Mouse (Mus musculus): Measurements from ENCODE around the gene Olfr1513. TPM values are rescaled to one million over a fixed set of nuclear protein-coding genes. Genes with fewer than 3 reads are reported as not detected.
A peak's percentile ranks its signal among the peaks of the same experiment; 100 is the strongest.
"Not testable (repeated sequence)": the region's sequence is repeated elsewhere in the genome, so short reads cannot be mapped to it uniquely, and the experiment has no call there.

Gene Olfr1513
- polyA plus RNA-seq, 1 experiment from 2014 or later, result not detected

DNA sequence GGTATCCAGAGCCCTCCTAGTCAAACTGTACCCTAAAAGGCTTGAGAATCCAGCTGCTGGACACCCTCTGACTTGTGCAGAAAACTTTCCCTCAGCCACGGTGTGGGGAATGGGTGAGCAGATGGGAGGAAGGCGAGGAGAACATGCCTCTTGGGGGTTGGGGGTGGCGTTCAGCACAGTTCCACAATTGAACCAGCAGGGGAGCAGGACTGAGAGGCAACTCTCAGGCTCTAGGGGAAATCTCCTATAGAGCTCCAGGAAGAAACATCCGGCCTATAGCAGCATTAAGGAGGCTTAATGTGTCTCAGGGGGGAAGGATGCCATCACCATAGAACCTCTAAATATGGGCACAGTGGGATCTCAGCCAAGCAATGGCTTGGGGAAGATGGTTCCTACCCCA lies 30.3 kb downstream of the Olfr1513 start:
- H3K9me3 ChIP-seq, result no peaks in the 10 kb centered on the region
- peak overlapping the region; percentile 75 for H3K4me2 ChIP-seq
- H3K9ac ChIP-seq, result peak overlapping the region; percentile 1; the same call in 1 of the 2 replicates
- 0 out of 2 replicates have a peak, but pooled peaks have one; percentile 16 for ATAC-seq (ENCODE audit: low FRiP score)
- 2% methylated on average over 4 of the region's 4 CpGs for WGBS
- 0 out of 2 replicates have a peak, but pooled peaks cover 4% of the 10 kb centered on the region for H3K36me3 ChIP-seq (replicated peaks)
- H3K4me1 ChIP-seq, result peaks cover 41% of the 10 kb centered on the region
- H3K27me3 ChIP-seq, result no peaks in the 10 kb centered on the region
- H3K27ac ChIP-seq, result 0 out of 2 replicates have a peak overlapping the region, but pooled peaks have one; percentile 36
- H3K4me3 ChIP-seq (replicated peaks), result peak overlapping the region; percentile 64

DNA sequence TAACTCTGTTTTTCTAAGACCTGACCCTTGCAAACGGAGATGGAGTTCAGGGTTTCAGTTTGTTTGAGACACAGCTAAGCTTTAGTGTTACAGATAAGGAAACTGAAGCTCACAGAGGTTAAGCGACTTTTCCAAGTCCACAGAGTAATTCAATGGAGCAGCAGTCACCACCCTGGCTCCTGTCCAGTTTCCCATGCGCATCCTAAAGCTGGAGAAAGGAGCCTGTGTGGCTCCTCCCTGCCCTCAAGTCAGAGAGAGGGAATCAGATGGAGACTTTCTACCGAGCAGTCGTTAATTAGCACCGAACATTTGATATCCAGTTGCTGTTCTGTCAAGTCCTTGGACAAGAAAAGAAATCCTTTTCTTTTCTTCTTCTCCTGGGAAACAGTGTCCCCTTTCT lies 36.8 kb downstream of the Olfr1513 start:
- H3K4me2 ChIP-seq, result no peak overlapping the region
- WGBS, result 65% methylated on average over 6 of the region's 6 CpGs
- H3K9ac ChIP-seq, result no peak overlapping the region
- H3K4me1 ChIP-seq, result peaks cover 22% of the 10 kb centered on the region
- no peaks in the 10 kb centered on the region for H3K9me3 ChIP-seq
- no peaks in the 10 kb centered on the region for H3K27me3 ChIP-seq
- peak overlapping the region; percentile 62 for H3K27ac ChIP-seq
- peaks cover 10% of the 10 kb centered on the region; the same call in 1 of the 2 replicates for H3K36me3 ChIP-seq (replicated peaks)
- H3K4me3 ChIP-seq (replicated peaks), result no peak overlapping the region
- ATAC-seq (ENCODE audit: low FRiP score), result no peak

DNA sequence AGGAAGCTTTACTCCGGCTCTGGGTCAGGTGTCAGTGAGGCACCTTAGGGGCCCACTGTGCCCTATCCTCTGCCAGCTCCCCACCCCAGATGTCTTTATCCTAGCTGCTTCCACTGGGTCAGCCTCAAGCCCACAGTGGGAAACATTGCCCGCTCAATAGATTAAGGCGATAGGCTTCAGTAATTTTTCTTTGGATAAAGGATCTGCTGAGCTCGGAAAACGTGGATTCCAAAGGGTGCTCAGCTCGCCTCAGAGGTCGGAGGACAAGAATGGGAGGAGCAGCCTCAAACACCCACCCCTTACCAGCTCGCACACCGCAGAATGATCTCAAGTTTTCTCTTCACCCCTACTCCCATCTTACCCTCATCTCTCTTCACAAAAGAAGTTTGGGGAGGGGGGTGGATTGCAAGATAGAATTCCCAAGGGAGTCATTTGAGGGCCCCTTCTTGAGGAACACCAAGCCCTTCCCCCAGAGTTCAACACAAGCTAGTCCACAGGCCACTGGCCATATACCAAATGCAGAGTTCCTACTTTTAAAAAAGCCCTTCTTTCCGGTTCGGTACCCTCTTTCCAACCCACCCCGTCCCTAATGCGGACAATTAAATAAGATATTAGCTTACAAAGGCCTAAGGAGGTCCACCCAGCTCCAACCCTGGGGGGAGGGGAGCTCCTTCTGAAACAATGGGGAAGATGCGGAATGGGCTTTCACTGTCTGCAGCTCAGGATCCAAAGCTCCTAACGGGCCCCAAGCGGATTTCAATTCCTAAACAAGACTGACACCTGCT lies 39.6 kb downstream of the Olfr1513 start:
- ATAC-seq (ENCODE audit: low FRiP score), result peak; percentile 81
- H3K4me1 ChIP-seq, result peaks cover 50% of the 10 kb centered on the region
- no peaks in the 10 kb centered on the region for H3K27me3 ChIP-seq
- WGBS, result 3% methylated on average over 16 of the region's 16 CpGs
- peak overlapping the region; percentile 93 for H3K27ac ChIP-seq
- H3K36me3 ChIP-seq (replicated peaks), result peaks cover 34% of the 10 kb centered on the region
- H3K4me2 ChIP-seq, result peak overlapping the region; percentile 87
- H3K9me3 ChIP-seq, result no peaks in the 10 kb centered on the region
- H3K9ac ChIP-seq, result peak overlapping the region; percentile 81
- H3K4me3 ChIP-seq (replicated peaks), result peak overlapping the region; percentile 62

DNA sequence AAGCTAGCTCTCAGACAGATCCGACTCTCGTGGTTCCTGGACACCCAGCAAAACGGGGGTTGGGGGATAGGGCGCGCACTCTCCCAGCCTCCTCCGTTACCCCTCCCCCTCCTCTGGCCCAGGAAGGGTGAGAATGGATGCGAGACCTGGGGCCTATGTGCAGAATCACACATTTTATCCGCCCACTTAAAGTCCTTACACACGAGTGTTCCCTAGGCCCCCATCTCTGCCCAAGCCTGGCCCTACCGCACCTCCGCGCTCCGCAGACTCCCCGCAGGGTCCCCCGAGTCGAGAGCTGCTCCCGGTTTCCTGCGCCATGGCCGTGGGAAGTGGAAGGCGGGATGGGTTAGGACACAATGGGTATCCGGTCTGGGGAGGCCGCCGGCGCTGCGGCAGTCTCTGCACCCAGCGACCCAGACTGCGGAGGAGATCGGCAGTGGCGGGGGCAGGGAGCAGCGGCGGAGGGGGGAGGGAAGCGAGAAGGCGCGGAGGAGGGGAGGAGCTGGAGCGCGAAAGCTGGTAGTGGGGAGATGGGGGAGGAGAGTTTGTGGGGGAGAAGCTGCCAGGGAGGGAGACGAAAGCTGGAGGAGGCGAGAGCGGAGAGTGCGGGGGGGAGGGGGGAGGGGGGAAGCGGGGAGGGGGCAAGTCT lies 40.3 kb downstream of the Olfr1513 start:
- Histone ChIP-seq H3K4me2 (peak overlapping the region; percentile 87), H3K27ac (peak overlapping the region; percentile 93), H3K4me1 (peaks cover 56% of the 10 kb centered on the region), H3K9me3 (no peaks in the 10 kb centered on the region), H3K27me3 (no peaks in the 10 kb centered on the region), H3K9ac (peak overlapping the region; percentile 81), H3K36me3 (replicated peaks) (peaks cover 41% of the 10 kb centered on the region), H3K4me3 (replicated peaks) (peak overlapping the region; percentile 62)
- 0% methylated on average over 38 of the region's 41 CpGs for WGBS
- peak; percentile 88 for ATAC-seq (ENCODE audit: low FRiP score)

DNA sequence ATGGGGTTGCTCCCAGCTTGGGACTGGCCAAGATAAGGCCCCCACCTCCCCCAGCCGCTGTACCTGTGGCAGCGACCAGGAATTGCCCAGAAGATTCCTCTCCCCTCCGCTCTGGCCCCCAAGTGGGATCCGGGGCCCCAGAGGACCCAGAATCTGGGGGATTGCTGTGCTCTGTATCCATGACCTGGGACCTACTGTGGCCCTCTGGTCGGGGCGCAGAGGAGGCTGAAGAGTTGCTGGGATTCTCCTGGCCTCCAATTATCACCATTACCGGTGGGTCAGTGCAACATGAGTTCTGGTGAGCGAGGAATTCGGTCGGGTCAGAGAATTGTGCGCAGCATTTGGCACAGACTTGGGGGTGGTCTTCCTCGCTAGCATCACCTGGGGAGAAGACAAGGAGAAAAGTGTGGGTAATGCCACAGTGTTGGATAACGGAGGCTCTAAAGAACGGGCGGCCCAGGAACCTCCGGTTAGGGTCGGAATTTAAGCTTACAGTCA lies 40.9 kb downstream of the Olfr1513 start:
- ATAC-seq (ENCODE audit: low FRiP score), result peak; percentile 0; the same call in 1 of the 2 replicates
- Histone ChIP-seq H3K36me3 (replicated peaks) (peaks cover 47% of the 10 kb centered on the region), H3K9ac (peak overlapping the region; percentile 81), H3K27ac (peak overlapping the region; percentile 93), H3K4me3 (replicated peaks) (peak overlapping the region; percentile 62), H3K9me3 (no peaks in the 10 kb centered on the region), H3K4me1 (peaks cover 56% of the 10 kb centered on the region), H3K27me3 (no peaks in the 10 kb centered on the region), H3K4me2 (peak overlapping the region; percentile 87)
- WGBS, result 12% methylated on average over 17 of the region's 17 CpGs

DNA sequence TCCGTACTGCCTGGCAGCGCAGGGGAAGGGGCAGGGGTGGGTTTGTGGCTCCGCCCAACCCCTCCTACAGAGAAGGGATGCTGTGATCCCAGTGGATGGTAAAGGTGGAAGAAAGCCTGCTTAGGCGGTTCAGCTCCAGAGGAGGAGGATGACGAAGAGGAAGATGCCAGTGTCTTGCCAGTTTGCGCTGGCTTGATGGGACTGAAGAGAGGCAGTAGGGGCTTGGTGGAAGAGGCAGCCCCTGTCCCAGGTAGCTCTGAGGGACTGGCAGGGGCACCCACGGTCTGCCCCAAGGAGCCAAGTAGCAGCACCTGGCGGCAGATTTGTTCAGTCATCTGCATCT lies 41.4 kb downstream of the Olfr1513 start:
- no peak for ATAC-seq (ENCODE audit: low FRiP score)
- peak overlapping the region; percentile 62 for H3K4me3 ChIP-seq (replicated peaks)
- no peaks in the 10 kb centered on the region for H3K27me3 ChIP-seq
- peak overlapping the region; percentile 87 for H3K4me2 ChIP-seq
- H3K9ac ChIP-seq, result peak overlapping the region; percentile 81
- H3K4me1 ChIP-seq, result peaks cover 56% of the 10 kb centered on the region
- no peaks in the 10 kb centered on the region for H3K9me3 ChIP-seq
- peaks cover 48% of the 10 kb centered on the region for H3K36me3 ChIP-seq (replicated peaks)
- peak overlapping the region; percentile 93 for H3K27ac ChIP-seq
- 55% methylated on average over 8 of the region's 8 CpGs for WGBS

DNA sequence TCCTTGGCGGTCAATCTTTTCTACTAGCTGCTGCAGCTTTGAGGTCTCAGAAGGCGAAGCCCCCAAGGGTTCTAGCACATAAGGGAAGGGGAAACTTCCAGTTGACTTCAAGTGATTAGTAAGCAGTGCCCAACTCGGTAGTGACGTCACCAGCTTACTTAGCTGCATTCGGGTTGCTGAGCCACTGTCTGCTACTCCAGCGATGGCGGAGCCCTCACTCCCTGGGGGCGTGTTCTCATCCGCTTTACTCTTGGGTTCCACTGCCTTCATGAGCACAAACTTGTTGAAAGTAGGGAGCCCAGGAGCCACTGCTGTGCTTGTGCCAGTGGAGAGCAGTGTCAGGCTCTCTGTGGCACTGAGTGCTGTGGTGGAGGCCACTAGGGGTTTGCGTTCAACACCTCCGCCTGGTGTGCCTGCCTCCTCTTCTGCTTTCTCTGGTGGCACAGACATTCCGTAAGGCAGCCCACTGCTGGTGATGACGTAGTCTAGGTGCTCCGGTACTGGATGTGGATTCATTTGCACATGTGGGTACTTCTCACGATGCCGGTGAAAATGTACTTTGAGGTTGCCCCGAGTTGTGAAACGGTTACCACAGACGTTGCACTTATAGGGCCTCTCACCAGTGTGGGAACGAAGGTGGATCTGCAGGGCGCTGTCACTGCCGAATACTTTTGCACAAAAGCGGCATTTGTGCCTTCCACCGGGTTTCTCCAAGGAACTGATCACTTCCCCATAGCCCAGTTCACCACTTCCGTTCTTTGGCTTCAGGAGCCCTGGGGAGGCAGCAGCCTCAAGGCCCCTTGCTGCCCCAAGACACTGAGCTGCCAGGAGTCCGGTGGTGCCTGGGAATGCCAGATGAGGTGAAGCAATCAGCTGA lies 42.0 kb downstream of the Olfr1513 start:
- H3K36me3 ChIP-seq (replicated peaks), result peaks cover 54% of the 10 kb centered on the region
- peak overlapping the region; percentile 81; the same call in 1 of the 2 replicates for H3K9ac ChIP-seq
- peak overlapping the region; percentile 93 for H3K27ac ChIP-seq
- peak overlapping the region; percentile 87 for H3K4me2 ChIP-seq
- H3K4me1 ChIP-seq, result peaks cover 56% of the 10 kb centered on the region
- ATAC-seq (ENCODE audit: low FRiP score), result no peak
- H3K27me3 ChIP-seq, result no peaks in the 10 kb centered on the region
- H3K9me3 ChIP-seq, result no peaks in the 10 kb centered on the region
- H3K4me3 ChIP-seq (replicated peaks), result peak overlapping the region; percentile 62
- WGBS, result 87% methylated on average over 26 of the region's 26 CpGs

DNA sequence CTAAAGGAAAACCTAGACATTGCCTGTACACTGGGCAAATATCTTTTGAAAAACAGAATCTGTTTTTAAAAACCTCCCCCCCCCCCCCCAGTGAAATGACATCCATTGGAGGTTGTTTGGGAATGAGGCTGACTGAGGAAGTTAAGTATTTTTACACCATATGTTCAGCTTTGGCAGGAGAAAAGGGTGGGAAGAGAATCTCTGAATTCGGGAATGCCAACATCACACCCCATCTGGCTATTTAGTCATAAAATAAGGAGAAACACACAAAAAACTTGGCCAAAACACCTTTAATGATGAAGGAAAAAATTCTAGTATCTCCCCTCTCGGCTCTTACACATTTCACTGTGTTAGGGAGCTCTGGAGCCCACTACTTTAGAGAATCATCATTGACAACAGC lies 45.3 kb downstream of the Olfr1513 start:
- H3K27me3 ChIP-seq, result no peaks in the 10 kb centered on the region
- H3K9ac ChIP-seq, result no peak overlapping the region
- no peaks in the 10 kb centered on the region for H3K9me3 ChIP-seq
- H3K36me3 ChIP-seq (replicated peaks), result peaks cover 60% of the 10 kb centered on the region
- H3K4me2 ChIP-seq, result no peak overlapping the region
- H3K4me3 ChIP-seq (replicated peaks), result no peak overlapping the region
- ATAC-seq (ENCODE audit: low FRiP score), result no peak
- 86% methylated on average over 2 of the region's 2 CpGs for WGBS
- H3K4me1 ChIP-seq, result peaks cover 46% of the 10 kb centered on the region
- H3K27ac ChIP-seq, result no peak overlapping the region

DNA sequence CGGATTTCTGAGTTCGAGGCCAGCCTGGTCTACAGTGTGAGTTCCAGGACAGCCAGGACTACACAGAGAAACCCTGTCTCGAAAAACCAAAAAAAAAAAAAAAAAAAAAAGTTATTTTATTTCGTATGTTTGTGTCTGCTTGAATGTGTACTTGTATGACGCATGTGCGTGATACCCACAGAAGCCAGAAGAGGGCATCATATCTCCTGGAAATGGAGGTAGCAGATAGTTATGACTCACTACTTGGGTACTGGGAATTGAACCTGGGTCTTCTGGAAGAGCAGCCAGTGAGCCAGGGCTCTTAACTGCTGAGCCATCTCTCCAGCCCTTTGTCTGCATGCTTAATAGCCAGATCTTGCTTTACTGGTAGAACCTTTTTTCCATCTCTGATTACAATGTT lies 45.9 kb downstream of the Olfr1513 start:
- peaks cover 43% of the 10 kb centered on the region for H3K4me1 ChIP-seq
- H3K4me2 ChIP-seq; H3K4me3 ChIP-seq (replicated peaks); H3K9me3 ChIP-seq; H3K27ac ChIP-seq; H3K27me3 ChIP-seq; H3K9ac ChIP-seq; ATAC-seq (ENCODE audit: low FRiP score): not testable (repeated sequence)
- WGBS, result 96% methylated on average over 5 of the region's 6 CpGs
- H3K36me3 ChIP-seq (replicated peaks), result peaks cover 60% of the 10 kb centered on the region

DNA sequence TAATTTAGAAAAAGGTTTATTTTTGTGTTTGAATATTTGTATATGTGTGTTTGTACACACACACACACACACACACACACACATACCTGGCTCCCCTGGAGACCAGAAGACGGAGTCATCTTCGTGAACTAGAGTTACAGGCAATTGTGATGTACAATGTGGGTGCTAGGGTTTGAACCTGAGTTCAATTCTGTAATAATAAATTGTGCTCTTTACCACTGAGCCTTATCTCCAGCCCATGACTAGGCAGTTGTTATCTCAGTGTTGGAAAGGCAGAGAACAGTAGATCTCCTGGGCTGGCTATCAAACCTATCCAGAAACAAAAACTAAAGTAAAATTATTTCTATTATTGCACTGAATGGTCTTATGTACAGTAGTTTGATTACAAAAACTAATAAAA lies 50.1 kb downstream of the Olfr1513 start:
- Histone ChIP-seq H3K9ac (no peak overlapping the region), H3K4me2 (no peak overlapping the region), H3K4me3 (replicated peaks) (no peak overlapping the region), H3K27ac (no peak overlapping the region), H3K4me1 (peaks cover 7% of the 10 kb centered on the region), H3K9me3 (no peaks in the 10 kb centered on the region), H3K27me3 (no peaks in the 10 kb centered on the region), H3K36me3 (replicated peaks) (peaks cover 21% of the 10 kb centered on the region)
- 96% methylated on average over 2 of the region's 2 CpGs for WGBS
- ATAC-seq (ENCODE audit: low FRiP score), result no peak

DNA sequence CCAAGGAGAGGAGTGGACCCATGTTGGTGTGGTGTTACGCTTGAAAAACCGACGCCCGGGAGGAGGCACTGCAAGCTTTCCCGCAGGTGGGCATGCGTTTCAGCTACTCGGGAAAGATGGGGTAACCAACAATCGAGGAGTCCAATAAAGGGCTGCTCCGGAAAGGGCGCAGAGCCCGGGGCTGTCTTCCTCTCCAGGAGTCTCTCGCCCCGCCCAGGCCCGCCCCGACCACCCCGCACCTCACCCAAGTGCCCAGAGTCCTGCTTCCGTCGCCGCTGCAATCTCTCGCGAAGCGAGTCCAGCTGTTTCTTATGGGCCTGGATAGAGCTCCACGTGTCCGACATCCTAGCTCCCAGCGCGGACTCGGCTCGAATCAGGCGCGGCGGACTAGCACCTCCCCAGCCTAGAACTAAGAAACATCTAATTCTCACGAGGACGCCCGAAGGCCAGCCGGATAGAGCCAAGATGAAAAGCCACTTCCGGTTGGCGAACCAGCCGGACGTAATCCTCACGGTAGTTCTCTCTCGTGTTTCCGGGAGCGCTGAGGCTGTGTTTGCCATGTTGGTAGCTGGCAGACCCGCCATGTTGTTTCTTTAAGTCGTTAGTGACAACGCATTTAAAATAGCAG lies 51.5 kb downstream of the Olfr1513 start, which contains the start of gene Mettl3:
TSS of gene Mettl3 (minus strand) at position 485 of the 628 bp plus-strand sequence.
- ATAC-seq (ENCODE audit: low FRiP score), result peak; percentile 96
- WGBS, result under 1% methylated on average over 46 of the region's 46 CpGs

More for the DNA sequence above, 51.5 kb downstream of the Olfr1513 start, which contains the start of gene Mettl3:
- H3K27me3 ChIP-seq, result no peaks in the 10 kb centered on the region
- peak within 1 kb of the TSS; percentile 81 for H3K9ac ChIP-seq
- H3K9me3 ChIP-seq, result no peaks in the 10 kb centered on the region
- H3K36me3 ChIP-seq (replicated peaks), result peaks cover 21% of the 10 kb centered on the region
- H3K27ac ChIP-seq, result peak within 1 kb of the TSS; percentile 94
- H3K4me3 ChIP-seq (replicated peaks), result peak within 1 kb of the TSS; percentile 72
- peak within 1 kb of the TSS; percentile 66 for H3K4me2 ChIP-seq
- H3K4me1 ChIP-seq, result peaks cover 6% of the 10 kb centered on the region

Measured in forebrain, embryonic 12.5 days (tissue).